Mouse (Mus musculus) liver, embryonic 14.5 days (tissue): ENCODE results near the gene Zfp689.

Experiments used
- CTCF ChIP-seq: IDR thresholded peaks from 2 replicates; pipeline ENCODE4 v1.5.1; 2016; ENCODE audit warnings: antibody characterized with exemption, low read depth, control low read depth
- EP300 ChIP-seq: IDR thresholded peaks from 2 replicates; pipeline ENCODE4 v1.6.1; 2016; ENCODE audit warnings: antibody characterized with exemption, low read depth

GRCm38 (mm10) chr7:127497382-127497781 is 48.4 kb upstream of the Zfp689 start:
- TF ChIP-seq EP300 (no peak), CTCF (no peak)
